In the genomic region with DNA sequence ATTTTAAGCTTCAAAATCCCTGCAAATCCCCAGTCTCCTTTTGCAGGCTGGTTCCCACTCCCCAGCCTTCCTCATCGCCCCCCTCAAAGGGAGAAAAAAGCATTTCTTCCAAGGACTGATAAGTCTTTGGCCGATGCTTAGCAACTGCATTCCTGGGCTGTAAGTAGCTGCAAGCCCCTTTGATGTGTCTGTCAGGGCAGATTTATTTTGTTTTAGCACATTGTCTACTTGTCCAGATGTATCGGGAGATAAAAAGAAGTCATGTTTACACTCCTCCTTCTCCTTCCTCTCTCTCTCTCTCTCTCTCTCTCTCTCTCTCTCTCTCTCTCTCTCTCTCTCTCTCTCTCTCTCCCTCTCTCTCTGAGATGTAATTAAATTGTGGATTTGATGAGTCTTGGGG, we compare ENCODE assay signal across 10 mouse cellular contexts.
DNase-seq lines count a peak whose midpoint lies in the region; ATAC-seq and TF ChIP-seq lines count a peak whose summit lies in the region.
"Had no signal": no experiment of that assay in that cellular context is flagged by ENCODE, and none has a peak within 500 bp of the region (broad histone marks: within the 10 kb centered on the region; RNA-seq: fewer than 3 reads in every experiment).

No protein-coding gene starts in this region.

- no peaks in the 10 kb centered on the region for H3K36me3 ChIP-seq in kidney, embryonic 14.5 days (ENCODE audit: control insufficient read depth, insufficient read depth, low read length)
- H3K36me3 ChIP-seq in embryonic facial prominence, embryonic 11.5 days (replicated peaks; ENCODE audit: control insufficient read depth, insufficient read depth, low read depth, low read length): no peaks in the 10 kb centered on the region
- H3K36me3 ChIP-seq in hindbrain, embryonic 14.5 days (replicated peaks; ENCODE audit: control insufficient read depth, insufficient read depth): no peaks in the 10 kb centered on the region
- no peaks in the 10 kb centered on the region for H3K36me3 ChIP-seq in midbrain, postnatal 0 days (ENCODE audit: insufficient read depth, low read length)

- 6% methylated on average over 3 of the region's 3 CpGs for WGBS in kidney, embryonic 14.5 days
- 1% methylated on average over 3 of the region's 3 CpGs for WGBS in embryonic facial prominence, embryonic 11.5 days
- WGBS in hindbrain, embryonic 14.5 days: 2% methylated on average over 3 of the region's 3 CpGs
- 10% methylated on average over 3 of the region's 3 CpGs for WGBS in midbrain, postnatal 0 days

- H3K27me3 ChIP-seq in kidney, embryonic 14.5 days (ENCODE audit: control insufficient read depth, insufficient read depth, low read length): no peaks in the 10 kb centered on the region
- no peaks in the 10 kb centered on the region for H3K27me3 ChIP-seq in embryonic facial prominence, embryonic 11.5 days (ENCODE audit: control insufficient read depth, insufficient read depth, low read length)
- 0 out of 2 replicates have a peak, but pooled peaks cover 5% of the 10 kb centered on the region for H3K27me3 ChIP-seq in hindbrain, embryonic 14.5 days (ENCODE audit: control insufficient read depth, insufficient read depth, low read length)
- H3K27me3 ChIP-seq in midbrain, postnatal 0 days (ENCODE audit: insufficient read depth, low read length): peaks cover 6% of the 10 kb centered on the region; the same call in 1 of the 2 replicates
- H3K27me3 ChIP-seq: Patski had no signal

- ATAC-seq in kidney, embryonic 14.5 days (ENCODE audit: low FRiP score, low TSS enrichment): peak; percentile 61
- no peak for ATAC-seq in embryonic facial prominence, embryonic 11.5 days (replicated peaks; ENCODE audit: insufficient number of reproducible peaks, low FRiP score, low TSS enrichment, low read depth)
- no peak for ATAC-seq in hindbrain, embryonic 14.5 days (ENCODE audit: low FRiP score)
- ATAC-seq in midbrain, postnatal 0 days (ENCODE audit: low FRiP score): no peak
- ATAC-seq: Patski had no signal

- DNase-seq in kidney, adult 9 months: no peak
- DNase-seq in embryonic facial prominence, embryonic 11.5 days (ENCODE audit: low spot score): peak; percentile 54
- no peak for DNase-seq in hindbrain, embryonic 14.5 days (ENCODE audit: low spot score)
- peak; percentile 6 for DNase-seq in midbrain, postnatal 0 days (ENCODE audit: low spot score)
- no peak for DNase-seq in frontal cortex, postnatal 14 days (ENCODE audit: low spot score in 2 of 2)
- DNase-seq in cerebellum, adult 11 months: no peak
- DNase-seq: lung, postnatal 36 days; thymus, postnatal 14 days had no signal

- peaks cover 54% of the 10 kb centered on the region for H3K4me1 ChIP-seq in kidney, embryonic 14.5 days (ENCODE audit: control insufficient read depth, insufficient read depth, low read length)
- H3K4me1 ChIP-seq in embryonic facial prominence, embryonic 11.5 days (ENCODE audit: control insufficient read depth, insufficient read depth, low read length): no peaks in the 10 kb centered on the region
- peaks cover 12% of the 10 kb centered on the region for H3K4me1 ChIP-seq in hindbrain, embryonic 14.5 days (replicated peaks; ENCODE audit: control insufficient read depth, insufficient read depth, low read length)
- peaks cover 2% of the 10 kb centered on the region; the same call in 1 of the 2 replicates for H3K4me1 ChIP-seq in midbrain, postnatal 0 days (ENCODE audit: insufficient read depth, low read length)

- no peaks in the 10 kb centered on the region for H3K9me3 ChIP-seq in kidney, embryonic 14.5 days (ENCODE audit: control insufficient read depth, low read length)
- H3K9me3 ChIP-seq in embryonic facial prominence, embryonic 11.5 days (replicated peaks; ENCODE audit: control insufficient read depth, low read length): no peaks in the 10 kb centered on the region
- no peaks in the 10 kb centered on the region for H3K9me3 ChIP-seq in hindbrain, embryonic 14.5 days (ENCODE audit: control insufficient read depth, low read length)
- no peaks in the 10 kb centered on the region for H3K9me3 ChIP-seq in midbrain, postnatal 0 days (ENCODE audit: low read length)

- H3K4me2 ChIP-seq in kidney, embryonic 14.5 days (replicated peaks; ENCODE audit: low read depth, low read length): peak overlapping the region; percentile 36; the same call in 1 of the 2 replicates
- no peak overlapping the region for H3K4me2 ChIP-seq in embryonic facial prominence, embryonic 11.5 days (ENCODE audit: low read depth, low read length)
- peak overlapping the region; percentile 49 for H3K4me2 ChIP-seq in hindbrain, embryonic 14.5 days (replicated peaks)
- peak overlapping the region; percentile 49 for H3K4me2 ChIP-seq in midbrain, postnatal 0 days (ENCODE audit: low read depth, low read length, poor library complexity, severe bottlenecking)

- H3K27ac ChIP-seq in kidney, embryonic 14.5 days (ENCODE audit: low read depth, low read length): peak overlapping the region; percentile 94
- no peak overlapping the region for H3K27ac ChIP-seq in embryonic facial prominence, embryonic 11.5 days (replicated peaks; ENCODE audit: low read depth, low read length)
- no peak overlapping the region for H3K27ac ChIP-seq in hindbrain, embryonic 14.5 days
- H3K27ac ChIP-seq in midbrain, postnatal 0 days (ENCODE audit: low read depth, low read length): no peak overlapping the region

- no peak for TF ChIP-seq CTCF in midbrain, postnatal 0 days (IDR thresholded peaks at IDR 0.05)

- no peak overlapping the region for H3K9ac ChIP-seq in kidney, embryonic 14.5 days (ENCODE audit: low read depth, low read length)
- no peak overlapping the region for H3K9ac ChIP-seq in embryonic facial prominence, embryonic 11.5 days (replicated peaks; ENCODE audit: low read length)
- no peak overlapping the region for H3K9ac ChIP-seq in hindbrain, embryonic 14.5 days
- H3K9ac ChIP-seq in midbrain, postnatal 0 days (replicated peaks; ENCODE audit: low read length, poor library complexity, severe bottlenecking): no peak overlapping the region

- H3K4me3 ChIP-seq in kidney, embryonic 14.5 days (ENCODE audit: low read length): no peak overlapping the region
- H3K4me3 ChIP-seq in embryonic facial prominence, embryonic 11.5 days (ENCODE audit: low read depth, low read length): no peak overlapping the region
- no peak overlapping the region for H3K4me3 ChIP-seq in hindbrain, embryonic 14.5 days (replicated peaks; ENCODE audit: low read length)
- H3K4me3 ChIP-seq in midbrain, postnatal 0 days (ENCODE audit: low read depth, low read length): no peak overlapping the region

Comparison
In these comparisons a context has a peak if more than half of its experiments do, and no peak if none do; other contexts are left out.
1. DNase-seq: peak in embryonic facial prominence, embryonic 11.5 days (single experiment) and midbrain, postnatal 0 days (single experiment); none in kidney, adult 9 months (single experiment), hindbrain, embryonic 14.5 days (single experiment), frontal cortex, postnatal 14 days (0 of 2) and cerebellum, adult 11 months (single experiment).